Mouse (Mus musculus) heart, postnatal 0 days (tissue): Measurements from ENCODE around the gene Slfn9. TPM values are rescaled to one million over a fixed set of nuclear protein-coding genes. Genes with fewer than 3 reads are reported as not detected.

Experiments used
- ATAC-seq: fragments of 200-750 bp; cut with Nextera tagmentation; 2 replicates; pipeline ENCODE4 v1.8.0; 2017; ENCODE audit warnings: low read depth, moderate number of reproducible peaks, moderate library complexity; ENCODE audit not compliant: insufficient read depth
- DNase-seq: peaks from one replicate; pipeline ENCODE4 v3.0.0-alpha.2; 2016; ENCODE audit warnings: low spot score
- H3K27ac ChIP-seq: fragments of 300-500 bp; sonication (generic); 2 replicates; pipeline ENCODE4 v1.5.1; 2014; ENCODE audit warnings: low read depth, mild to moderate bottlenecking
- H3K27me3 ChIP-seq: fragments of 300-500 bp; sonication (generic); 2 replicates; pipeline ENCODE4 v1.6.1; 2014; ENCODE audit warnings: low read length, mixed read lengths; ENCODE audit not compliant: control insufficient read depth, insufficient read depth
- H3K36me3 ChIP-seq: fragments of 300-500 bp; sonication (generic); replicated peaks from 2 replicates; pipeline ENCODE4 v1.6.1; 2014; ENCODE audit warnings: low read length, mixed read lengths; ENCODE audit not compliant: control insufficient read depth, insufficient read depth
- H3K4me1 ChIP-seq: fragments of 300-500 bp; sonication (generic); 2 replicates; pipeline ENCODE4 v1.6.1; 2014; ENCODE audit warnings: antibody characterized with exemption; ENCODE audit not compliant: control insufficient read depth, insufficient read depth
- H3K4me2 ChIP-seq: fragments of 300-500 bp; sonication (generic); 2 replicates; pipeline ENCODE4 v1.6.1; 2014; ENCODE audit warnings: low read depth, mild to moderate bottlenecking, low read length, moderate library complexity
- H3K4me3 ChIP-seq: fragments of 300-500 bp; sonication (generic); 2 replicates; pipeline ENCODE4 v1.5.1; 2014; ENCODE audit warnings: low read depth, low read length
- H3K9ac ChIP-seq: fragments of 300-500 bp; sonication (generic); replicated peaks from 2 replicates; pipeline ENCODE4 v1.6.1; 2014; ENCODE audit warnings: low read depth, low read length, mixed read lengths
- H3K9me3 ChIP-seq: fragments of 300-500 bp; sonication (generic); replicated peaks from 2 replicates; pipeline ENCODE4 v1.6.1; 2016; ENCODE audit warnings: low read length; ENCODE audit not compliant: control insufficient read depth
- CTCF ChIP-seq: IDR thresholded peaks from 2 replicates; pipeline ENCODE4 v1.5.1; 2016; ENCODE audit warnings: antibody characterized with exemption, control low read depth, low read depth
- EP300 ChIP-seq: IDR thresholded peaks from 2 replicates; pipeline ENCODE4 v1.6.1; 2016; ENCODE audit warnings: antibody characterized with exemption, low read depth
- WGBS: fragments of 180-500 bp; shearing (Covaris S2); extraction: QIAGEN DNeasy Blood & Tissue Kit; methylation state at CpG from one replicate; pipeline ENCODE4 v1.1.7; 2014; 5-methylcytosine and 5-hydroxymethylcytosine counted together
- polyA plus RNA-seq: library from polyadenylated mRNA; unstranded; fragments of >200 nt; fragmentation: Nextera tagmentation; extraction: Ambion mirVana; gene quantifications from 2 replicates; pipeline ENCODE4 v1.2.1, GENCODE M21; 2015
- total RNA-seq: library from RNA; depleted of rRNA; stranded (reverse); fragments of >200 nt; gene quantifications from 2 replicates; pipeline ENCODE4 v1.2.3, GENCODE M21; 2014; ENCODE audit warnings: low replicate concordance

Gene Slfn9
- total and polyA plus RNA-seq, 2 experiments from 2014 or later = 3.1 to 4.9 TPM

DNA sequence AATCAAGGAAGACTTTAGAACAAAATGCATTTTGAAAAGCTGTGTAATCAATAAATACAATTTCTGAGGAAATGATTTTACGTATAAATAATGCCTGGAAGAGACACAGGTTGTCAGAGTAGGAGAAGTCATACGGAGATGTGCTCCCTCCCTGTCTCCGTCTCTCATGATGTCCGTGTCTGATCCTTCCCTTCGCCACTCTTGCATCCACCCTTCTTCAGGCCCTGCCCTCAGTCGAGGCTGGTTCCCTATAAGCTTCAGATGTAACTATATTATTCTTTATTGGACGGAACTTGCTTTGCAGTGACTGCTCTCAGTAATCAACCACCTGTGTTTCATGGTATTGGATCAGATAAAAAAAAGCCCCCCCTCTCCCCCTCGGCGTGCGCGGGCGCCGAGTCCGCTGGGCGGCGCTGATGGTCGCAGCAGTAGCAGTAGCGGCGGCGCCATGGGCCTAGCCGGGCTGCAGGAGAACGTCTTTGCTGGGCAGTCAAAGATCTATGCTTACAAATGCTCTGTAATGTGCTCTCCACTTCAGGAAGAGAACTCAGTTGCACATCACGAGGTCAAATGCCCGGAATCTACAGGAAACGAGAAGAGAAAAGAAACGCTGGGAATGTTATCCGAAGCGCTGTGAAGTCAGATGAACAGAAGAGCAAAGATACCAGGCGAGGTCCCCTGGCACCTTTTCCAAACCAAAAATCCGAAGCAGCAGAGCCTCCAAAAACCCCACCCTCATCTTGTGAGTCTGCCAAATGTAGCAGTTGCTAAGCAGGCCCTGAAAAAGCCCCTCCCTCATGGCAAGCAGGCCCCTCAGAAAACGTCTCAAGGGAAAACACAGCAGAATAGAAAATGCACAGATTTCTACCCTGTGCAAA is 20.7 kb downstream of the Slfn9 start:
- peak; percentile 75 for ATAC-seq
- Histone ChIP-seq H3K9me3 (no peaks in the 10 kb centered on the region), H3K36me3 (no peaks in the 10 kb centered on the region), H3K27me3 (no peaks in the 10 kb centered on the region), H3K4me2 (peak overlapping the region; percentile 46), H3K27ac (peak overlapping the region; percentile 32; the same call in 1 of the 2 replicates), H3K9ac (0 out of 2 replicates have a peak overlapping the region, but pooled peaks have one; percentile 32), H3K4me1 (0 out of 2 replicates have a peak, but pooled peaks cover 13% of the 10 kb centered on the region), H3K4me3 (peak overlapping the region; percentile 21)
- 12% methylated on average over 31 of the region's 31 CpGs for WGBS
- peak; percentile 54 for TF ChIP-seq CTCF
- no peak for TF ChIP-seq EP300
- peak; percentile 55 for DNase-seq

GRCm38 (mm10) chr11:82962215-82962614 is 29.4 kb downstream of the Slfn9 start:
- WGBS = 76% methylated on average over 8 of the region's 8 CpGs
- Histone ChIP-seq H3K4me1 (no peaks in the 10 kb centered on the region), H3K9ac (no peak overlapping the region), H3K9me3 (no peaks in the 10 kb centered on the region), H3K36me3 (peaks cover 33% of the 10 kb centered on the region), H3K4me3 (no peak overlapping the region), H3K27me3 (no peaks in the 10 kb centered on the region), H3K27ac (no peak overlapping the region), H3K4me2 (no peak overlapping the region)
- no peak for DNase-seq
- TF ChIP-seq EP300 (no peak), CTCF (no peak)
- no peak for ATAC-seq

DNA sequence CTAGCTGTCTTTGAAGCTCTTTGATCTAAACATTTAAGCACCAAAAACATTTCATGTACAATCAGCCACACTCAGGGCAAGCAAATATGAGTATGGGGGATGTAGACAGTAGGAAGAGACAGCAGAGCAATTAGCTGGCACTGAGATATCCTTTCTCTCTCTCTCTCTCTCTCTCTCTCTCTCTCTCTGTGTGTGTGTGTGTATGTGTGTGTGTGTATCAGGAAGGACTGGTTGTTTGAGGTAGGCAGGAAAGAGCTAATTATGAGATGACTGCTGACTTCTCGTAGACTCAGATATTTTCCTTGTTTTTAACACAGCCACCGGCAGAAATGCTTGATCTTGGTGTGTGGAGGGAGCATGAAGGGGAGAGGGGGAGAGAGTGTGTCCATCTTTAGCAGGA is 29.9 kb downstream of the Slfn9 start:
- H3K9ac ChIP-seq = no peak overlapping the region
- 57% methylated on average over 2 of the region's 2 CpGs for WGBS
- H3K9me3 ChIP-seq = no peaks in the 10 kb centered on the region
- TF ChIP-seq CTCF (no peak), EP300 (no peak)
- DNase-seq (no peak), ATAC-seq (no peak)
- no peak overlapping the region for H3K27ac ChIP-seq
- H3K36me3 ChIP-seq = peaks cover 33% of the 10 kb centered on the region
- H3K4me2 ChIP-seq = no peak overlapping the region
- H3K27me3 ChIP-seq = no peaks in the 10 kb centered on the region
- H3K4me3 ChIP-seq = no peak overlapping the region
- no peaks in the 10 kb centered on the region for H3K4me1 ChIP-seq

- WGBS = 6% methylated on average over 4 of the region's 4 CpGs
- ATAC-seq (peak; percentile 55), DNase-seq (peak; percentile 71)
- Histone ChIP-seq H3K4me3 (no peak overlapping the region), H3K9ac (no peak overlapping the region), H3K4me1 (no peaks in the 10 kb centered on the region), H3K36me3 (peaks cover 33% of the 10 kb centered on the region), H3K9me3 (no peaks in the 10 kb centered on the region), H3K27me3 (no peaks in the 10 kb centered on the region), H3K4me2 (no peak overlapping the region), H3K27ac (no peak overlapping the region)
- peak; percentile 88 for TF ChIP-seq CTCF
- no peak for TF ChIP-seq EP300
Measured at GRCm38 (mm10) chr11:82959613-82960012, 32.0 kb downstream of the Slfn9 start.

GRCm38 (mm10) chr11:82956925-82957324 is 34.7 kb downstream of the Slfn9 start:
- H3K9ac ChIP-seq = no peak overlapping the region
- no peak overlapping the region for H3K27ac ChIP-seq
- H3K4me1 ChIP-seq = peaks cover 2% of the 10 kb centered on the region; the same call in 1 of the 2 replicates
- H3K4me2 ChIP-seq = no peak overlapping the region
- 58% methylated on average over 10 of the region's 10 CpGs for WGBS
- TF ChIP-seq CTCF (no peak), EP300 (no peak)
- peaks cover 5% of the 10 kb centered on the region; the same call in 1 of the 2 replicates for H3K27me3 ChIP-seq
- no peaks in the 10 kb centered on the region for H3K9me3 ChIP-seq
- ATAC-seq (no peak), DNase-seq (no peak)
- H3K36me3 ChIP-seq = peaks cover 22% of the 10 kb centered on the region
- H3K4me3 ChIP-seq = no peak overlapping the region
